Mouse (Mus musculus) lung, postnatal 25 days (tissue): ENCODE measurements at regions not wholly inside any gene's neighbourhood (a gene's known extent, or its start where the extent isn't known, plus 50 kb on each side); places are given as distances from the start of the nearest gene placed in this dataset.

ENCODE experiments used
- DNase-seq: peaks from one replicate; pipeline ENCODE4 v3.0.0; 2022; ENCODE audit warnings: low spot score

GRCm38 (mm10) chr12:32489415-32490139 lies 111.1 kb downstream of the Ccdc71l start:
- no peak for DNase-seq

GRCm38 (mm10) chr12:32504196-32504595 lies 125.7 kb downstream of the Ccdc71l start:
- no peak for DNase-seq

- no peak for DNase-seq
Measured at GRCm38 (mm10) chr12:32508671-32509070, 130.2 kb downstream of the Ccdc71l start.

GRCm38 (mm10) chr12:32525586-32525985 lies 147.1 kb downstream of the Ccdc71l start:
- no peak for DNase-seq

GRCm38 (mm10) chr12:32531216-32531615 lies 152.7 kb downstream of the Ccdc71l start:
- DNase-seq = no peak

GRCm38 (mm10) chr12:32533641-32534040 lies 155.1 kb downstream of the Ccdc71l start:
- DNase-seq = peak; percentile 8

GRCm38 (mm10) chr12:32545466-32545865 lies 167.0 kb downstream of the Ccdc71l start:
- DNase-seq = no peak

GRCm38 (mm10) chr12:32546356-32546755 lies 167.9 kb downstream of the Ccdc71l start:
- no peak for DNase-seq

GRCm38 (mm10) chr12:32553793-32554192 lies 175.3 kb downstream of the Ccdc71l start:
- DNase-seq = no peak

GRCm38 (mm10) chr12:32567777-32568176 lies 189.3 kb downstream of the Ccdc71l start:
- no peak for DNase-seq

GRCm38 (mm10) chr12:32581304-32581703 lies 202.8 kb downstream of the Ccdc71l start:
- DNase-seq = no peak

GRCm38 (mm10) chr12:32602131-32602815 lies 217.1 kb upstream of the Nampt start:
- DNase-seq = no peak

- no peak for DNase-seq
Measured at GRCm38 (mm10) chr12:32605353-32605752, 214.0 kb upstream of the Nampt start.

- DNase-seq = peak; percentile 25
Measured at GRCm38 (mm10) chr12:32615000-32615399, 204.3 kb upstream of the Nampt start.

- DNase-seq = peak; percentile 79
Measured at GRCm38 (mm10) chr12:32616086-32616485, 203.3 kb upstream of the Nampt start.

GRCm38 (mm10) chr12:32617031-32617430 lies 202.3 kb upstream of the Nampt start:
- peak; percentile 32 for DNase-seq

- DNase-seq = no peak
Measured at GRCm38 (mm10) chr12:32619830-32620229, 199.5 kb upstream of the Nampt start.

- DNase-seq = peak; percentile 34
Measured at GRCm38 (mm10) chr12:32621739-32622138, 197.6 kb upstream of the Nampt start.

GRCm38 (mm10) chr12:32628552-32628951 lies 190.8 kb upstream of the Nampt start:
- no peak for DNase-seq

GRCm38 (mm10) chr12:32632935-32633334 lies 186.4 kb upstream of the Nampt start:
- DNase-seq = peak; percentile 72

- DNase-seq = no peak
Measured at GRCm38 (mm10) chr12:32635055-32635454, 184.3 kb upstream of the Nampt start.

- peak; percentile 60 for DNase-seq
Measured at GRCm38 (mm10) chr12:32637400-32638100, 181.8 kb upstream of the Nampt start.

- no peak for DNase-seq
Measured at GRCm38 (mm10) chr12:32640591-32640990, 178.8 kb upstream of the Nampt start.
